Mouse (Mus musculus): ENCODE results near the gene Gkn2.

The Gkn2 gene

DNA sequence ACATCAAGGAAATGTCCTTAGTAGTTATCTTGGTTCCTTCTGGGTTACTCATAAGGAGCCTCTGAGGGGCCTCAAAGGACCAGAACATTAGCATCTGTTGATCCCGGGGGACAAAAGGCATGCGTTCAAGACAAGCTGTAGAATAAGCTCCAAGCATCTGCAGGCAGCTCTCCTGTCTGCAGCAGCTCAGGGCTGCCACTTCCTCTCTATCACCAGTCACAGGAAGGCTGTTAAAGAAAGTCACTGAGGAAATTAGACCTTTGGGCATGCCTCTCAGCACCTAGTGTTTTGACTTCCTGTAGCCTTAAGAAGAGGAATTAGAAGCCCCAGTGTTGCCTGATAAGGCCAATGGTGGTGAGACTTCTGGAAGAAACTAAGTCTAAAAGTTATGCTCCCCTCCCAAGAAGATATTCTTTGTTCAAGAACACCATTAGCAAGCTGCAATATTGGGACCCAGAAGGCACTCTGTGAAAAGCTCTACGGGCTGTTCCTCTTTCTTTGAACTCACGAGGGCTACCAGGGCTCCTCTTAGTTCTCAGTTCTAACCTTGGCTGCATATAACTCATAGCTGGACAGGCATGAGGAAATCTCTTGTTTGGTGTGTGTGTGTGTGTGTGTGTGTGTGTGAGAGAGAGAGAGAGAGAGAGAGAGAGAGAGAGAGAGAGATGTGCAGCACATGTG, 26.9 kb downstream of the Gkn2 start:
- no peak for DNase-seq (ENCODE audit: low spot score in 2 of 2)

DNA sequence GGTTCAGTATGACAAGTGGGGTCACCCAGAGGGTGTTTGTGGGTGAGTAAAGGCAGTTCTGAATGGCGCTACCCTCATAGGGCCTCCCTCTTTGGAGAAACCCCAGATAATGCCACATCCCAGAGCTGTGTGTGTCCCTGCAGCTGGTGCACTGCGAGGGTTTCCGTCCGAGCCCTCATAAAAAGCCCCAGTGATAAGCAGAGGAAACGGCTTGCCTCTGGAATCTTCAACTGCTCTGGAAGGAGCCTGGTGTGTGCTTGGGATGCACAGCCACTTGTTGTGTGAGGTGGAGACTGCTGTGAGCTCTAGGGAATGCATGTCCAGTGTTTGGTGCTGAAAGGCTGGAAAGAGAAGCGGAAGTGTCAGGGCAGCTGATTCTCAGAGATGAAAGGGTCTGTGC, 28.3 kb downstream of the Gkn2 start:
- DNase-seq (ENCODE audit: low spot score in 2 of 2) = no peak

DNA sequence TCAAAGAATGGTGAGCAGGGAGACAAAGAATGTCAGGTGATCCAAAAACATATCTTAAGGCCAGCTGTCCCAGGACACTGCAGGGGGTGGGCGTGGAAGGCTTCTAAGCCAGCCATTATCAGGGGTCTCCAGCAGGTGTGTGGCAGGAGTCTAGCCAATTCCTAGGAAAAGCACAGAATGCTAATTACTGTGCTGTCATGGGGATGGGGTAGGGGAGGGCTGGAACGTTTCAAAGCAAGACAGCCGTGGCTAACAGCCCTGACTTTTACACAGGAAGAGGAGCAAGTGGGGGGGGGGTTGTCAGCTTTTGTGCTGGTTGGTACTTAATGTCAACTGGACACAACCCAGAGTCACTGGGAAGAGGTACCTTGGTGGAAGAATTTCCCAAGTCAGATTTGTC, 38.9 kb downstream of the Gkn2 start:
- no peak for DNase-seq (ENCODE audit: low spot score in 2 of 2)

DNA sequence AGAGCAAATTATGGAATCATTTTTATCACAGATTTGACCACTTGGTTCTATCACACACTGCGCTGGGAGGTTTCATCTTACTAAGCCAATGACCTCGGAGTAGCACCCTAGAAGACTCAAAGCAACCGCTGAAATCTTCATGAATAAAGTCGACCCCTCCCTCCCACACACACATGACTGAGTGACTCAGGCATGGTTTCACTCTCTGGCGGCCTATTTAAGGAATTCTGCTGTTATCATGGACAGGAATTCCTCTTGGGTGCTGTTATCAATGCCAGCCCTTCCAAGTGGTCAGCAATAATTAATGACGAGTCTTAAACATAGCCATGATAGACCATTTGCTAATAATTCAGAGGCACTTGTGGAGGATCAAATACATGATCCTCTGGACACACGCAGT, 49.1 kb downstream of the Gkn2 start:
- DNase-seq (ENCODE audit: low spot score in 2 of 2) = no peak

DNA sequence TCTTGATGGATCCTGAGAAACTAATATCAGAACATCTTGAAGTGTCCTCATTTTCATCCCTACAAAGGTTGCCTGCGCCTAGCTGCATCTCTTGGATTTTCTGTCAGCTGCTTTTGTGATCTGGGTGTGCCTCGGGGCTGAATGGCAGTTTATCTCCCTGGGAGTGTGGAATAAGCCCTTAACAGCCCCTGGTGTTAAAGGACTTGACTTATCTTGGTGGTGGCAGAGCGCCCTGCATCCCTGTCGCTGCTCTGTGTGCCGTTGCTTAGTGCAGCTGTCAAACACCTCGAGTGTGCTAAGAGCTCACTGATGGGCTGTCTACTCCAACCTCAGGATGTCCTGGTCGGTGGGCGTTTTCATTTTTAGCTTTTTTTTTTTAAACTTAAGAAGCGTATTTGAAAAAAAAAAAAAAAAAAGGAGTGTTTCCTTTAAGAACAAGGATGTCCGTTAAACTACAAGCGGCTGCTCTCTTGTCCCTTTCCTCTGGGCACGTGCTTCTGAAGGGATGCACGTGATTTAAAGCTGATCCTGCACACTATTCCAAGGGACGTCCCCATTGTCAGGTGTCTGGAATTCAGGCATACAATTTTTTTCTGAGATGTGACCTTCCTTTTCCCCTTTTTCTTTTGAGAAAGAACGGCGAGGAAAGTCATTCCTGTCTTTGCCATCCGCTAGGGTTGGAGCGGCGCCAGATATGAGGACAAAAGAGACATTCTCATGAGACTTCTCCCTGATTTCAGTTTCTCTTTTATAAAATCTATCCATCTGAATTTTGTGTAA, 51.1 kb downstream of the Gkn2 start:
- DNase-seq (ENCODE audit: low spot score in 2 of 2) = no peak

DNA sequence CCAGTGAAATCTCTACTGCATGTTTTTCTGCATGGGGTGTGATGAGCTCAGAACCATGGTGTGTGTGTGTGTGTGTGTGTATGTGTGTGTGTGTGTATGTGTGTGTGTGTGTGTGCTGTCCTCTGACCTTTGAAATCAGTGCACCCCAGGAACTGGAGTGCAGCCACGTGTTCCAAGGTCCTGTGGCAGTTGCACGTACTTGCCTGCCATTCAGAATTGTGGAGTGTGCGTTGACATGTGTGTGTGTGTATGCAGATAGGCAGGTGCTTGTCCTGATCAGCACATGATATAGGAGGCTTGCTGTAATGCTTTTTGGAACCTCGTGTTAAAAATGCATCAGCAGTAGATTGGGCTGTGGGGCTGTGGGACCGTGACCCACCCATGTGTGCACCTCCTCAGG, 53.8 kb downstream of the Gkn2 start:
- no peak for DNase-seq (ENCODE audit: low spot score in 2 of 2)

DNA sequence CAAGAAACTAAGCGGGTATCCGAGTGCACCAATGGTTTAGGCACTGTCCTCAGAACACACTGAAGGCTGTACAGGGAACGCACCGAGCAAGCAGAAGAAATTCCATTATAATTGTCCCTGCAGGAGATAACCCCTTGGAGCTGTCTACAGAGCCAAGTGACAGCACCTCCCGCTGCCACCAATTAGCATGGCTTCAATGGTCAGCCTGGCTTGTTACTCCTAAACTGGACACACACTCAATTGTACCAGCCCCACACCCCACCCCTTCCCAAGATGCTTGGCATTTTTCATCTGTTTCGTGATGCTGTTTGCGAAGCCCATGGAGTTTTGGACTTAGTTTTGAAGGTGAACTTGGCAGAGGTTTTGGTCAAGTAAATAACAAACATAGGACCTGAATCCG, 54.5 kb downstream of the Gkn2 start:
- no peak for DNase-seq (ENCODE audit: low spot score in 2 of 2)

DNA sequence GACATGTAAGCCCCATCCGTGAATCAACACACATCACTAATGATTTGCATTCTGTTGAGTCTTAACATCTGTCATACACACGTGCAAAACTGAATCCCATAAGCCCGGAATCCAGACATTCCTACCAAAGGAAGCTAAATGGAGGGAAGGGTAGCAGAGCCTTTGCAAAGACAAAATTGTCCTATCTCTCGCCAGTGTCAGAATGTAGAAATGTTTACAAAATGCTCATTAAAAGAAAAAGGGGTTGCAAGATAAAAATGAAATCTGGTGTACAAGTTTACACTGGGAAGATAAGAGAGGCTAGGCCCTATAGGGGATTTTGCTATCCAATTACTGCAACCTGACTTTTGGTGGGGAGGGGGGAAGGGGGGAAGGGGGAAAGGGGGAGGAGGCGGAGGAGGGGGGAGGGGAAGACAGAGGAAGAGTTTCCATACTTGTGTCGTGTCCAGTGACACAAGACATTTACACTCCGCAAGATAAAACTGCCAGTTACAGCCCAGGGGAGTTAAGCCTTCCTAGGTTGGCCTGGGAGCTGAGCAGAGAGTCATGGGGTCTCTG, 55.4 kb downstream of the Gkn2 start, which contains the start of gene Bmp10:
Gene Bmp10, plus strand, starts transcription at position 508 of the 558 bp plus-strand sequence.
- DNase-seq (ENCODE audit: low spot score in 2 of 2) = no peak

Measured in frontal cortex, postnatal 36 days (tissue).